Mouse (Mus musculus) ES-Bruce4 (cell line): ENCODE data around the gene Cxcl13.

Source experiments
- CTCF ChIP-seq: IDR thresholded peaks from one replicate; pipeline ENCODE4 v1.8.1; 2011; ENCODE audit warnings: low read depth, low read length
- POLR2A ChIP-seq: IDR thresholded peaks from one replicate; pipeline ENCODE4 v1.8.1; 2011; ENCODE audit warnings: low read length; ENCODE audit not compliant: insufficient read depth

DNA sequence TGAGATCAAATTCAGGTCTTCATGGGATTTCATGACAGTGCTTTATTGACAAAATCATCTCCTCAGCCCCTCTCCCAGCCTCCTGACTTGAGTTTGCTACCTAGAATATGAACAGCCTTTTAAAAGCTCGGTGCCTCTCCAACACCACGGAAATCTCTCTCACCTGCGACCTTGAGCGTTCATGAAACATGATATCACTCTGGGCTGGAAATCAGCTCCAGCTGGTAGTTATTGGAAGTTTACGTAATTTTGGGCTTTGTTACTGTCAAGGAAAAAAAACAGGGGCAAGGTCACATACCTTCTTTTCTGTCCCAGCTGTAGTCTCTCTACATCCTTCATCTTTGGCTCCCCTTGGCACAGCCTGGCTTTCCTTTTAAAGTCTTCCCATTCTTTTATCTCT, 20.7 kb upstream of the Cxcl13 start:
- TF ChIP-seq POLR2A = no peak
- no peak for TF ChIP-seq CTCF
